Mouse (Mus musculus) liver, adult 2 months (tissue): ENCODE data around the gene Ip6k1. TPM values are rescaled to one million over a fixed set of nuclear protein-coding genes. Genes with fewer than 3 reads are reported as not detected.
A peak's percentile ranks its signal among the peaks of the same experiment; 100 is the strongest.

ENCODE experiments used
- DNase-seq: peaks from one replicate; pipeline ENCODE4 v3.0.0-alpha.2; 2011; ENCODE audit warnings: low read depth, low spot score; ENCODE audit errors: extremely low read depth
- H3K27ac ChIP-seq: fragments of 200-500 bp; replicated peaks from 2 replicates; pipeline ENCODE4 v1.5.1; 2012; ENCODE audit warnings: low read depth, mild to moderate bottlenecking, control low read depth, inconsistent platforms, low read length; ENCODE audit not compliant: insufficient read depth
- H3K27me3 ChIP-seq: fragments of 200-500 bp; 2 replicates; pipeline ENCODE4 v1.6.1; 2012; ENCODE audit warnings: mild to moderate bottlenecking, moderate library complexity, low read length, inconsistent platforms; ENCODE audit not compliant: control insufficient read depth, insufficient read depth
- H3K36me3 ChIP-seq: fragments of 200-500 bp; 2 replicates; pipeline ENCODE4 v1.6.1; 2012; ENCODE audit warnings: low read length, inconsistent platforms; ENCODE audit not compliant: control insufficient read depth, insufficient read depth
- H3K4me1 ChIP-seq: fragments of 200-500 bp; 2 replicates; pipeline ENCODE4 v1.6.1; 2011; ENCODE audit warnings: low read length; ENCODE audit not compliant: control insufficient read depth, insufficient read depth
- H3K4me3 ChIP-seq: fragments of 200-500 bp; 2 replicates; pipeline ENCODE4 v1.5.1; 2011; ENCODE audit warnings: low read depth, mild to moderate bottlenecking, control low read depth, low read length, moderate library complexity; ENCODE audit not compliant: insufficient read depth
- H3K79me2 ChIP-seq: fragments of 200-500 bp; 2 replicates; pipeline ENCODE4 v1.6.1; 2012; ENCODE audit warnings: inconsistent platforms, mild to moderate bottlenecking, low read length, moderate library complexity; ENCODE audit not compliant: control insufficient read depth, insufficient read depth
- H3K9ac ChIP-seq: fragments of 200-500 bp; 2 replicates; pipeline ENCODE4 v1.6.1; 2012; ENCODE audit warnings: low read depth, mild to moderate bottlenecking, control low read depth, inconsistent platforms, low read length
- CTCF ChIP-seq: fragments of 200-500 bp; IDR thresholded peaks from 2 replicates; pipeline ENCODE4 v1.5.1; 2011; ENCODE audit warnings: low read depth, low read length, control low read depth
- POLR2A ChIP-seq: fragments of 200-500 bp; IDR thresholded peaks from 2 replicates; pipeline ENCODE4 v1.6.1; 2011; ENCODE audit warnings: low read length, control low read depth; ENCODE audit not compliant: insufficient read depth; ENCODE audit errors: extremely low read depth
- WGBS: fragments of 180-500 bp; shearing (Covaris S2); methylation state at CpG from one replicate; pipeline ENCODE4 v1.1.7; 2018; 5-methylcytosine and 5-hydroxymethylcytosine counted together
- polyA plus RNA-seq: library from polyadenylated mRNA; depleted of rRNA; stranded (reverse); fragments of >200 nt; gene quantifications from 2 replicates; pipeline ENCODE4 v1.2.3, GENCODE M21; 2012
- total RNA-seq: library from RNA; depleted of rRNA; stranded (reverse); fragments of >200 nt; gene quantifications from 2 replicates; pipeline ENCODE4 v1.2.3, GENCODE M21; 2014

Gene Ip6k1
- total and polyA plus RNA-seq, 2 experiments = 40.1 to 46.3 TPM

GRCm38 (mm10) chr9:108023216-108023615 is 20.9 kb downstream of the Ip6k1 start:
- DNase-seq = peak; percentile 77

GRCm38 (mm10) chr9:108026584-108026983 is 24.3 kb downstream of the Ip6k1 start:
- H3K79me2 ChIP-seq = peaks cover 12% of the 10 kb centered on the region; the same call in 1 of the 2 replicates
- no peak overlapping the region for H3K4me3 ChIP-seq
- no peak overlapping the region for H3K9ac ChIP-seq
- no peak for DNase-seq
- 91% methylated on average over 3 of the region's 3 CpGs for WGBS
- H3K27ac ChIP-seq = no peak overlapping the region
- H3K4me1 ChIP-seq = peaks cover 9% of the 10 kb centered on the region; the same call in 1 of the 2 replicates
- no peaks in the 10 kb centered on the region for H3K27me3 ChIP-seq
- peaks cover 28% of the 10 kb centered on the region for H3K36me3 ChIP-seq
- no peak for TF ChIP-seq CTCF
- no peak for TF ChIP-seq POLR2A

More at GRCm38 (mm10) chr9:108023216-108023615, 20.9 kb downstream of the Ip6k1 start:
- Histone ChIP-seq H3K9ac (no peak overlapping the region), H3K4me1 (peaks cover 21% of the 10 kb centered on the region; the same call in 1 of the 2 replicates), H3K79me2 (peaks cover 12% of the 10 kb centered on the region; the same call in 1 of the 2 replicates), H3K27ac (no peak overlapping the region), H3K4me3 (no peak overlapping the region), H3K36me3 (peaks cover 24% of the 10 kb centered on the region), H3K27me3 (no peaks in the 10 kb centered on the region)
- TF ChIP-seq POLR2A (no peak), CTCF (no peak)
- 77% methylated on average over 3 of the region's 3 CpGs for WGBS

GRCm38 (mm10) chr9:108027867-108028266 is 25.6 kb downstream of the Ip6k1 start:
- Histone ChIP-seq H3K27me3 (no peaks in the 10 kb centered on the region), H3K36me3 (peaks cover 33% of the 10 kb centered on the region), H3K27ac (no peak overlapping the region), H3K4me1 (peaks cover 2% of the 10 kb centered on the region; the same call in 1 of the 2 replicates), H3K9ac (no peak overlapping the region), H3K4me3 (no peak overlapping the region), H3K79me2 (peaks cover 12% of the 10 kb centered on the region; the same call in 1 of the 2 replicates)
- 98% methylated on average over 3 of the region's 3 CpGs for WGBS
- no peak for TF ChIP-seq POLR2A
- TF ChIP-seq CTCF = no peak
- DNase-seq = no peak

- Histone ChIP-seq H3K9ac (no peak overlapping the region), H3K27me3 (no peaks in the 10 kb centered on the region), H3K36me3 (peaks cover 19% of the 10 kb centered on the region), H3K79me2 (peaks cover 7% of the 10 kb centered on the region; the same call in 1 of the 2 replicates), H3K4me1 (no peaks in the 10 kb centered on the region), H3K4me3 (no peak overlapping the region), H3K27ac (no peak overlapping the region)
- WGBS = 90% methylated on average over 5 of the region's 5 CpGs
- no peak for DNase-seq
- TF ChIP-seq POLR2A (no peak), CTCF (no peak)
Measured at GRCm38 (mm10) chr9:108032126-108032525, 29.8 kb downstream of the Ip6k1 start.

- H3K9ac ChIP-seq = no peak overlapping the region
- H3K27ac ChIP-seq = no peak overlapping the region
- H3K36me3 ChIP-seq = peaks cover 24% of the 10 kb centered on the region
- no peak for TF ChIP-seq CTCF
- no peak for TF ChIP-seq POLR2A
- no peak overlapping the region for H3K4me3 ChIP-seq
- 95% methylated on average over 2 of the region's 2 CpGs for WGBS
- H3K27me3 ChIP-seq = no peaks in the 10 kb centered on the region
- DNase-seq = no peak
- H3K4me1 ChIP-seq = no peaks in the 10 kb centered on the region
- H3K79me2 ChIP-seq = peaks cover 2% of the 10 kb centered on the region; the same call in 1 of the 2 replicates
Measured at GRCm38 (mm10) chr9:108035331-108036156, 33.2 kb downstream of the Ip6k1 start.
